ENCODE assay signal across 26 mouse cellular contexts in genomic region chr11:10689917-10690316, GRCm38 (mm10).
DNase-seq lines count a peak whose midpoint lies in the region; ATAC-seq and TF ChIP-seq lines count a peak whose summit lies in the region.
"Had no signal": no experiment of that assay in that cellular context is flagged by ENCODE, and none has a peak within 500 bp of the region (broad histone marks: within the 10 kb centered on the region; RNA-seq: fewer than 3 reads in every experiment).

No protein-coding gene starts in this region.

- H3K4me3 ChIP-seq in forebrain, embryonic 13.5 days: no peak overlapping the region
- H3K4me3 ChIP-seq in forebrain, embryonic 15.5 days: no peak overlapping the region
- no peak overlapping the region for H3K4me3 ChIP-seq in midbrain, embryonic 14.5 days (replicated peaks; ENCODE audit: low read depth, low read length)
- no peak overlapping the region for H3K4me3 ChIP-seq in midbrain, embryonic 10.5 days
- no peak overlapping the region for H3K4me3 ChIP-seq in hindbrain, postnatal 0 days (ENCODE audit: low read length)
- H3K4me3 ChIP-seq: forebrain, embryonic 10.5 days; gastrocnemius, adult 2 months; hindbrain, embryonic 15.5 days had no signal

- no peak overlapping the region for H3K9ac ChIP-seq in forebrain, embryonic 13.5 days
- H3K9ac ChIP-seq in forebrain, embryonic 15.5 days (replicated peaks): no peak overlapping the region
- no peak overlapping the region for H3K9ac ChIP-seq in midbrain, embryonic 14.5 days (replicated peaks; ENCODE audit: low read length)
- no peak overlapping the region for H3K9ac ChIP-seq in hindbrain, postnatal 0 days (replicated peaks; ENCODE audit: low read length)
- H3K9ac ChIP-seq: hindbrain, embryonic 15.5 days had no signal

- DNase-seq in midbrain, embryonic 14.5 days: peak; percentile 5
- DNase-seq in midbrain, embryonic 10.5 days (ENCODE audit: low spot score): no peak
- DNase-seq in brain, embryonic 14.5 days (ENCODE audit: low read depth): peak; percentile 34
- peak; percentile 1 for DNase-seq in hindbrain, postnatal 0 days (ENCODE audit: low spot score)
- DNase-seq in cerebellum, postnatal 25 days: no peak
- DNase-seq: adrenal gland, adult 2 months; adrenal gland, postnatal 14 days; B cell, adult 2 months; cerebellum, adult 11-12 months; cerebellum, adult 8-10 months; cerebellum, postnatal 10 days; gastrocnemius, adult 2 months; gastrocnemius, postnatal 14 days; heart, adult 11 months; heart, postnatal 36 days; kidney, adult 18-20 months had no signal

- no peak overlapping the region for H3K27ac ChIP-seq in forebrain, embryonic 13.5 days
- no peak overlapping the region for H3K27ac ChIP-seq in forebrain, embryonic 15.5 days (replicated peaks)
- H3K27ac ChIP-seq in midbrain, embryonic 14.5 days (replicated peaks; ENCODE audit: low read depth, low read length): no peak overlapping the region
- H3K27ac ChIP-seq in midbrain, embryonic 10.5 days (replicated peaks): no peak overlapping the region
- no peak overlapping the region for H3K27ac ChIP-seq in hindbrain, postnatal 0 days
- H3K27ac ChIP-seq: forebrain, embryonic 10.5 days; gastrocnemius, adult 2 months; hindbrain, embryonic 15.5 days had no signal

- no peaks in the 10 kb centered on the region for H3K27me3 ChIP-seq in forebrain, embryonic 13.5 days
- no peaks in the 10 kb centered on the region for H3K27me3 ChIP-seq in forebrain, embryonic 15.5 days
- no peaks in the 10 kb centered on the region for H3K27me3 ChIP-seq in midbrain, embryonic 14.5 days (ENCODE audit: control insufficient read depth, insufficient read depth, low read length)
- no peaks in the 10 kb centered on the region for H3K27me3 ChIP-seq in midbrain, embryonic 10.5 days (ENCODE audit: low read depth, poor library complexity, severe bottlenecking)
- H3K27me3 ChIP-seq in hindbrain, postnatal 0 days (ENCODE audit: insufficient read depth, low read length): no peaks in the 10 kb centered on the region
- H3K27me3 ChIP-seq: CH12.LX; hindbrain, embryonic 15.5 days had no signal

- H3K4me1 ChIP-seq in forebrain, embryonic 13.5 days: no peaks in the 10 kb centered on the region
- no peaks in the 10 kb centered on the region for H3K4me1 ChIP-seq in forebrain, embryonic 15.5 days
- no peaks in the 10 kb centered on the region for H3K4me1 ChIP-seq in midbrain, embryonic 14.5 days (ENCODE audit: control insufficient read depth, insufficient read depth, low read length)
- no peaks in the 10 kb centered on the region for H3K4me1 ChIP-seq in midbrain, embryonic 10.5 days
- H3K4me1 ChIP-seq in hindbrain, postnatal 0 days (ENCODE audit: insufficient read depth, low read length): no peaks in the 10 kb centered on the region
- H3K4me1 ChIP-seq: forebrain, embryonic 10.5 days; hindbrain, embryonic 15.5 days had no signal

- H3K4me2 ChIP-seq in forebrain, embryonic 13.5 days: no peak overlapping the region
- no peak overlapping the region for H3K4me2 ChIP-seq in forebrain, embryonic 15.5 days (replicated peaks)
- no peak overlapping the region for H3K4me2 ChIP-seq in midbrain, embryonic 14.5 days (ENCODE audit: low read length)
- H3K4me2 ChIP-seq in hindbrain, postnatal 0 days (ENCODE audit: low read depth, low read length): no peak overlapping the region
- H3K4me2 ChIP-seq: heart, embryonic 11.5 days; hindbrain, embryonic 15.5 days had no signal

- peak; percentile 6; the same call in 1 of the 2 replicates for ATAC-seq in forebrain, embryonic 13.5 days
- ATAC-seq in forebrain, embryonic 15.5 days (replicated peaks): no peak
- peak; percentile 50 for ATAC-seq in midbrain, embryonic 14.5 days (ENCODE audit: low FRiP score, low TSS enrichment)
- ATAC-seq in hindbrain, postnatal 0 days: no peak
- ATAC-seq: forebrain, embryonic 16.5 days; inflammation-experienced regulatory T-cells, adult 6 months; intestine, embryonic 16.5 days had no signal

- H3K9me3 ChIP-seq in forebrain, embryonic 13.5 days (replicated peaks): no peaks in the 10 kb centered on the region
- H3K9me3 ChIP-seq in forebrain, embryonic 15.5 days: no peaks in the 10 kb centered on the region
- no peaks in the 10 kb centered on the region for H3K9me3 ChIP-seq in midbrain, embryonic 14.5 days (ENCODE audit: control insufficient read depth, low read length)
- no peaks in the 10 kb centered on the region for H3K9me3 ChIP-seq in midbrain, embryonic 10.5 days (replicated peaks)
- H3K9me3 ChIP-seq in hindbrain, postnatal 0 days (ENCODE audit: low read length): no peaks in the 10 kb centered on the region
- H3K9me3 ChIP-seq: forebrain, embryonic 10.5 days; G1E; hindbrain, embryonic 15.5 days had no signal

- 44% methylated on average over 6 of the region's 6 CpGs for WGBS in forebrain, embryonic 13.5 days
- WGBS in forebrain, embryonic 15.5 days: 35% methylated on average over 6 of the region's 6 CpGs
- WGBS in midbrain, embryonic 14.5 days: 65% methylated on average over 6 of the region's 6 CpGs
- 86% methylated on average over 6 of the region's 6 CpGs for WGBS in midbrain, embryonic 10.5 days
- WGBS in hindbrain, postnatal 0 days: 46% methylated on average over 6 of the region's 6 CpGs

- no peak for TF ChIP-seq POLR2A in brain, embryonic 14.5 days (IDR thresholded peaks at IDR 0.05; ENCODE audit: borderline replicate concordance, extremely low read depth, insufficient read depth, insufficient read length, poor library complexity, severe bottlenecking)

- H3K36me3 ChIP-seq in forebrain, embryonic 13.5 days (ENCODE audit: poor library complexity, severe bottlenecking): no peaks in the 10 kb centered on the region
- H3K36me3 ChIP-seq in forebrain, embryonic 15.5 days: no peaks in the 10 kb centered on the region
- no peaks in the 10 kb centered on the region for H3K36me3 ChIP-seq in midbrain, embryonic 14.5 days (ENCODE audit: control insufficient read depth, insufficient read depth, low read length)
- no peaks in the 10 kb centered on the region for H3K36me3 ChIP-seq in midbrain, embryonic 10.5 days
- H3K36me3 ChIP-seq in hindbrain, postnatal 0 days (ENCODE audit: insufficient read depth, low read length): no peaks in the 10 kb centered on the region
- H3K36me3 ChIP-seq: forebrain, embryonic 10.5 days; G1E; hindbrain, embryonic 15.5 days had no signal

- TF ChIP-seq CTCF in brain, embryonic 14.5 days (IDR thresholded peaks at IDR 0.05; ENCODE audit: borderline replicate concordance, extremely low read depth, insufficient read depth, insufficient read length): no peak
- TF ChIP-seq CTCF in hindbrain, postnatal 0 days (IDR thresholded peaks at IDR 0.05; ENCODE audit: low read depth): no peak

Comparison
In these comparisons a context has a peak if more than half of its experiments do, and no peak if none do; other contexts are left out.
1. ATAC-seq: peak in forebrain, embryonic 13.5 days (single experiment) and midbrain, embryonic 14.5 days (single experiment); none in forebrain, embryonic 15.5 days (single experiment) and hindbrain, postnatal 0 days (single experiment).
2. DNase-seq: peak in midbrain, embryonic 14.5 days (single experiment), brain, embryonic 14.5 days (single experiment) and hindbrain, postnatal 0 days (single experiment); none in midbrain, embryonic 10.5 days (single experiment) and cerebellum, postnatal 25 days (0 of 2).